Mouse (Mus musculus): ENCODE measurements around the gene Fars2. TPM values are rescaled to one million over a fixed set of nuclear protein-coding genes. Genes with fewer than 3 reads are reported as not detected.

The Fars2 gene
- polyA plus RNA-seq, 1 experiment from 2014 or later: 31.0 TPM

DNA sequence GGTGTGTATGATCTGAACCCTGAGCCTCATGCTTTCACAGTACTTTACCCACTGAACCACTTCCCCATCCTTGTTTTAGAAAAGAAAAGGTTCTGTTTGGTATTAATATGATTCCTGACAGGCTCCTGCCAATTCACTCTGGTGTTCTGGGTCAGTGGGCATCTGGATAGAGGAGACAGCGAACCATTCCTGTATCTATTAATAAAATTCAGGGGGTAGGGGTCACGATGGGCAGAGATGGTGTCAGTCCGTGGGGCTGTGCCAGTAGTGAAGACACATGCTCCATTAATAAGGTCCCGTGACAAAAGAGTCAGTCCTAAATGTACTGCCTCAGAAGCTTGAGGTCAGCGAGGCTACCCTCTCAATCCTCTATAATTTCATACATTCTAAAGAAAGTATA, 4.0 kb upstream of the Fars2 start:
- H3K4me3 ChIP-seq: no peak overlapping the region
- peaks cover 3% of the 10 kb centered on the region; the same call in 1 of the 2 replicates for H3K36me3 ChIP-seq
- WGBS: 93% methylated on average over 5 of the region's 5 CpGs
- H3K9me3 ChIP-seq: no peaks in the 10 kb centered on the region
- H3K27ac ChIP-seq: no peak overlapping the region
- DNase-seq (ENCODE audit: low spot score): no peak
- no peaks in the 10 kb centered on the region for H3K27me3 ChIP-seq (ENCODE audit: insufficient read depth, poor library complexity, severe bottlenecking)
- peaks cover 10% of the 10 kb centered on the region for H3K4me1 ChIP-seq (replicated peaks)

DNA sequence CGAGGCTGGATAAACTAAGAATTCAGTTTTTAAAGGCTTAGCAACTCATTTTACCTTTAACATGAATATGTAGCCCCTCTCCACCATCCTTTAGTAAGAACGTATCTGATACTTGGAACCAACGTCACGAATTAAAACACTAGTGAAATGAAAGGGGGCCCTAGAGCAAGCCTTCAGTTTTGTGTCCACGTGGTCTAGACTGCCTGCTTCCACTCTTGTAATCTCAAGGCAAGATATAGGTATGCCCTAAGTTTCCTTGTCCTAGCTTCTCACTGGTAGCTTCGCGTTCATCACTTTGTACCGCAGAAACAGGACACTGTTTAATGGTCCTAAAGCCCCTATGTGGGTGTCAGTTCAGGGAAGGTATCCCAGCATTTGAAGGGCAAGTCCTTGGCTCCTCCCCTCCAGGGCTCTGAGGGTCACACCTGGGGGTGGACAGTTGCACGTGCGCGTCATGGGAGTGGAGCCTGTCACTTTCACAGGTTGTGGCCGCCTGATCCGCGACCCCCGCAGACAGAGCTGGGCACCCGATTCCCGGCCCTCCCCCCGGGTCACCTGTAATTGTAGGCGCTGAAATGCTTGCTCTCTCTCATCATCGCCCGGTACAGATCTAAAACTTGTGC, 581 bp upstream of the Fars2 start:
- peak overlapping the region; percentile 99 for H3K27ac ChIP-seq
- H3K36me3 ChIP-seq: no peaks in the 10 kb centered on the region
- no peaks in the 10 kb centered on the region for H3K9me3 ChIP-seq
- H3K4me1 ChIP-seq (replicated peaks): peaks cover 20% of the 10 kb centered on the region
- WGBS: 10% methylated on average over 21 of the region's 21 CpGs
- DNase-seq (ENCODE audit: low spot score): peak; percentile 38
- no peaks in the 10 kb centered on the region for H3K27me3 ChIP-seq (ENCODE audit: insufficient read depth, poor library complexity, severe bottlenecking)
- peak overlapping the region; percentile 79 for H3K4me3 ChIP-seq

DNA sequence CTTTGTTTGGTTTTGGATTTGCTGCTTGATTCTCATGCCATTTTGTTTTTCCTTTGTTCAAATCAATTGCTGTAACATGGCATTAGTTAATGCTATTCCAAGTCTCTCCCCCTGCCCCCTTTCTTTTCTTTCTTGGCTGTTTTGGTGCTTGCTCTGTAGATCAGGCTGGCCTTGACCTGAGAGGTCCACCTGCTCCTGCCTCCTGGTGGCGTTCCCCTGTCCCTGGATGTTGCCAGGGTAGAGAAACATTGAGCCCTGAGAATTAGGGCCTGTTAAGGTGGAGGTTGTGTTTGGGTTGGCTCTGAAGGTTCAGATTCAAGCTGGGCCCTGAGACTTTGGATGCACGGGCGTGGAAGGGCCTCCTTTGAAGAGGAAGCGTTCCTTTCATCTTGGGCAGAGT, 2.5 kb downstream of the Fars2 start:
- H3K36me3 ChIP-seq: no peaks in the 10 kb centered on the region
- 77% methylated on average over 4 of the region's 4 CpGs for WGBS
- no peak overlapping the region for H3K27ac ChIP-seq
- no peaks in the 10 kb centered on the region for H3K27me3 ChIP-seq (ENCODE audit: insufficient read depth, poor library complexity, severe bottlenecking)
- H3K4me3 ChIP-seq: no peak overlapping the region
- no peak for DNase-seq (ENCODE audit: low spot score)
- no peaks in the 10 kb centered on the region for H3K9me3 ChIP-seq
- peaks cover 20% of the 10 kb centered on the region for H3K4me1 ChIP-seq (replicated peaks)

DNA sequence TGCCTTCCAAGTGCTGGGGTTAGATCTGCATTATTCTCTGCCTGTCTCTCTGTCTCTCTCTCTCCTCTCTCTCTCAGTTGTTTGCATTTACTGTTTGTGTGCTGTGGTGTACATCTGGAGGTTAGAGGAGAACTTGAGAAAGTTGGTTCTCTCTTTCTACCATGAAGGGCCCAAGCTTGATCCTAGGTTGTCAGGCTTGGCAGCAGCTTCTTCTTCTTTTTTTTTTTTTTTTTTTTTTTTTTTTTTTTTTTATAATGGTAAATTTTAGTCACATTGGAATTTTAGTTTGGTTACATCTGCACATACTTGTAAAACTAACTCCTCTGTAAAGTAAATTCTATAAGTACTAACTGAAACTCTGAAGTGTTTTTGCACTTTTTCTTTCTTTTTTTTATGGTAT, 3.4 kb downstream of the Fars2 start:
- Histone ChIP-seq H3K4me1 (replicated peaks) (peaks cover 20% of the 10 kb centered on the region), H3K9me3 (no peaks in the 10 kb centered on the region), H3K27ac (no peak overlapping the region), H3K27me3 (ENCODE audit: insufficient read depth, poor library complexity, severe bottlenecking) (no peaks in the 10 kb centered on the region), H3K4me3 (no peak overlapping the region), H3K36me3 (no peaks in the 10 kb centered on the region)
- DNase-seq (ENCODE audit: low spot score): no peak

DNA sequence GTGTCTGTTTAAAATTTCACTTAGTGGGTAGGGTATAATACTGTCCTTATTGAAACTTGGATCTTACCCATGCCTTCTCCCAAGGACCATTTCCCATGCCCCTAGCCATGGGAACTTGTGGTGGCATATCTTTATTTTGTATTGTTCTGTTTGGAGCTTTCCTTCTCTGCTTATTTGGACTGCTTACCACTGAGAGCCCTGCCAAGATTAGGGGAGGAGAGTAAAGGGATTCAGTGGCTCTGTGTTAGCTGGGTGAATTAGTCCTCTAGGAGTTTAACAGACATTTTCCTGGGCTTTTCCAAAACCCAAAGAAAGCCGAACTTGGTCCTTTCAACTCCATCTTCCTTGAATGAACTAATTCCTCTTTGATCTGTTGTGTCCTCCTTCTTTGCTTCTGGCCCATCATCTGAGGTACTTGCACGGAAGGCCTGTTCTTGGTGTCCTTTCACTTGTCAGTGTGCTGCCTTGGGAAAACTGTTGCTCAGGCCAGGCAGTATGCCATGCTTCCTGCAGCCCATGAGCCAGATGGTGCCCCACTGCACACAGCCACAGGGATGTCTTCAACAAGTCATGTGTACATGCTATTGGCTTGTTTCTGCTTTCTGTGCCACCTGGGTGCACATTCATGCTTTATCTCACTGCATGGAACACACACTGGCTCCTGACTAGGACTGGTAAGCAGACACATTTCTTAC, 12.3 kb downstream of the Fars2 start:
- Histone ChIP-seq H3K36me3 (no peaks in the 10 kb centered on the region), H3K27ac (no peak overlapping the region), H3K4me3 (no peak overlapping the region), H3K4me1 (replicated peaks) (no peaks in the 10 kb centered on the region), H3K27me3 (ENCODE audit: insufficient read depth, poor library complexity, severe bottlenecking) (no peaks in the 10 kb centered on the region), H3K9me3 (no peaks in the 10 kb centered on the region)
- WGBS: 87% methylated on average over 2 of the region's 2 CpGs
- no peak for DNase-seq (ENCODE audit: low spot score)

DNA sequence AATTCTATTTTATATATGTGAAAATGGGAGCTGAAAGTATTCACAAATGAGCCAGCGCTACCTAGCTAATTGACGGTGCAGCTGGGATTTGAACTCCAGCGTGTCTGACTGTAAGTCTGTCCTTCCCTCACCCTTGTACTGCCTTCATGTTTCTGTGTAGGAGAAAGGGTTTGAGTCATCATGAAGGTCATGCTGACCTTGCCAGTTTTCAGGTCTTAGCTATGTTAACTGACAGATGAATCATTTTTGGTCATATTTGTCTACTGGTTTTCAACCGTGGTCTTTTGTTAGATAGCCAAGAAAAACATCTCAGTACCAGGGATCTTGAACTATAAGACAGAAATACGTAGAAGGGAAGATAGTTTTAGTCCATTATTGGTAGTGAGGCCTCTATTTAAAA, 14.2 kb downstream of the Fars2 start:
- H3K4me1 ChIP-seq (replicated peaks): no peaks in the 10 kb centered on the region
- WGBS: 94% methylated on average over 5 of the region's 5 CpGs
- H3K9me3 ChIP-seq: no peaks in the 10 kb centered on the region
- H3K27ac ChIP-seq: no peak overlapping the region
- no peaks in the 10 kb centered on the region for H3K36me3 ChIP-seq
- no peaks in the 10 kb centered on the region for H3K27me3 ChIP-seq (ENCODE audit: insufficient read depth, poor library complexity, severe bottlenecking)
- H3K4me3 ChIP-seq: no peak overlapping the region
- no peak for DNase-seq (ENCODE audit: low spot score)

DNA sequence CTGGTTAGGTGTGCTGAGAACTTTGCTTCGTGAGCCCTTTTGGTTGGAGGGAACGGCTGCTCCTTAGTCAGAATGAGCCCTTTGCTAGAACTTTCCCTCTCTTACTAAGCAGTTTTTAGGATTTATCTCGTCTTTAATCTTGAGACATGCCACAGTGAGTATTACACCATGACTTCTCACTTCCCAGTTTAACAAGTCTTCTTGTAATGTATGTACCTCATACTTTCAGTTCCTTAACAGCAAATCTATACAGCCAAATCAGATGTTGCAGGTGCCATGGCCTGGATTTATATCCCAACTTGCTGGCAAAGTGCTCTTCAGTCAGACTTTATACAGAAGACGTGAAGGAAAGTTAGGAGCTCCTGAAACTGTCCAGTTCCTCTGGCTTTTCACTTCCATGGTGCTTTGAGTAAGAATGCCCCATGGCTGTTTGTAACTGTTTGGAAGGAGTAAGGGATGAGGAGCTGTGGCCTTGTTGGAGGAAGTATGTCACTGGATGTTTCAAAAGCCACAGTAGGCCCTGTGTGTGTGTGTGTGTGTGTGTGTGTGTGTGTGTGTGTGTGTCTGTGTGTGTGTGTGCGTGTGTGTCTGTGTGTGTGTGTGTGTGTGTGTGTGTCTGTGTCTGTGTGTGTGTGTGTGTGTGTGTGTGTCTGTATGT, 14.9 kb downstream of the Fars2 start:
- DNase-seq (ENCODE audit: low spot score): no peak
- Histone ChIP-seq H3K4me1 (replicated peaks) (no peaks in the 10 kb centered on the region), H3K27me3 (ENCODE audit: insufficient read depth, poor library complexity, severe bottlenecking) (no peaks in the 10 kb centered on the region), H3K9me3 (no peaks in the 10 kb centered on the region), H3K27ac (no peak overlapping the region), H3K4me3 (no peak overlapping the region), H3K36me3 (no peaks in the 10 kb centered on the region)
- WGBS: 88% methylated on average over 4 of the region's 5 CpGs

DNA sequence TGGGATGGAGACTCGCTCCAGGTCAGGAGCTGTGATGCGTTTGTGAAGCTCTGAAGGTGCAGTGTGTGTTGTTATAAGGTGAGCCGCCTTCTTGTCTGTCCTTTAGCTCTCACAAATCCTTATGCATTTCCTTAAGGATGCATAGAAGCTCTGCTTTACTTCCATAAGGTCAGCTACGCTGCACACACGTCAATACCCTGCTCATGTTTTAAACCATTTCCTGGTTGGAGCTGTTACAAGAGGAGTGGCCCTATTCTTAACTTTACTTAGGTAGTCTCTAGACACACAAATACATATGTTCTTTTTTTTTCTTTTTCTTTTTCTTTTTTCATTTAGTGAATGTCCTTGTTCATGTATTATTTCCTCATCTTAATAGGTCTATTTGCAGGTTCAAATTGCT, 22.5 kb downstream of the Fars2 start:
- 83% methylated on average over 5 of the region's 5 CpGs for WGBS
- H3K27ac ChIP-seq: no peak overlapping the region
- H3K36me3 ChIP-seq: no peaks in the 10 kb centered on the region

DNA sequence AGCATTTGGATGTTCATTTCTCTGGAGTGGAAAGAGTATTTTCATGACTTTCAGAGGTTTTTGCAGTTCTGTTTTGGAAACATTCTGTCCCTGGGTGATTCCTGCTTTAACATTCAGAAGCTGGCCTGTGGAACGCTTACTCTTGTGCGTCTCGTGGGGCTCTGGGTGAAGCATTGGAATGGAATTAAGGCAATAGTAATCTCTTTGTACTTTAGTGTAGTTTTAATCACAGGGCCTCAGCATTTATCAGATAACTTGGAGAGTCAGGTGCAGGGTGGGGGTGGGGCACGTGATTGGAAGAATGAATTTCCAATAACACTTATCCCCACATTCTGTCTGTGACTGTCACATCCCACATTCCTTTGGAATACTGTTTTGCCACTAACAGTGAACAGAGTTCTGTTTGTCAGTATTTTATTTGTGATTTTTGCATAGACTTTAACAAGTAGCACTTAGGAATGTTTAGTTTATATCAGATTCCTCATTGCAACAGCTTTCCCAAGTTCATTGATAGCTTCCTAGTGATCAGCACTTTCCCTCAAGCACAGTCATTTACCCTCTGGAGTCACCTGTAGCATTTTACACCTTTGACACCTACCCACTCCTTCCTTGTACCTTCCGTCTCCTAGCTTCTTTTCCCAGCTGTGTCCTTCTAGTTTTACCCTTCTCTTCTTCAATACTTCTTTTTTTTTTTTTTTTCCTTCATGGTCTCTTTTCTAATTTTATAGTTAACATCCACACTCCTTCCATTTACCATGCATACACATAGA, 23.2 kb downstream of the Fars2 start:
- Histone ChIP-seq H3K9me3 (no peaks in the 10 kb centered on the region), H3K27ac (no peak overlapping the region), H3K4me3 (no peak overlapping the region), H3K4me1 (replicated peaks) (0 out of 2 replicates have a peak, but pooled peaks cover 5% of the 10 kb centered on the region), H3K36me3 (no peaks in the 10 kb centered on the region), H3K27me3 (ENCODE audit: insufficient read depth, poor library complexity, severe bottlenecking) (no peaks in the 10 kb centered on the region)
- no peak for DNase-seq (ENCODE audit: low spot score)
- 86% methylated on average over 5 of the region's 5 CpGs for WGBS

More for the DNA sequence above, 22.5 kb downstream of the Fars2 start:
- no peak overlapping the region for H3K4me3 ChIP-seq
- H3K4me1 ChIP-seq (replicated peaks): no peaks in the 10 kb centered on the region
- DNase-seq (ENCODE audit: low spot score): no peak
- H3K27me3 ChIP-seq (ENCODE audit: insufficient read depth, poor library complexity, severe bottlenecking): no peaks in the 10 kb centered on the region
- no peaks in the 10 kb centered on the region for H3K9me3 ChIP-seq

DNA sequence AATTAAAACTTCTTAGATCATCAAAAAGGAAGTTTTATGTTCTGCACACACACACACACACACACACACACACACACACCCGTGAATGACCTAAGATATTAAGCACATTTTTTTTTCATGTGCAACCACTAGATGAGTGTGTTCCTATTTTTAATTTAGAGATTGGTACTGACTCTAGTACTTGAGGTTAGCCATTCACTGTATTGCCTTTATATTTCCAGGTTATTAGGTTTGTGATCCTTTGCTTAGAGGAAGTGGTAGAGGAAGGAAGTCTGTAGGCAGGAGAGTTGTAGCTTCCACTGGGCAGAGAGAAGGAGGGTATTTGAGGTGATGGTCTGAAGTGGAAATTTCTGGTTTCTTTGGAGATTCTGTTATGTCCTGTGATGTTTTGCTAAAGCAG, 28.4 kb downstream of the Fars2 start:
- no peaks in the 10 kb centered on the region for H3K9me3 ChIP-seq
- H3K4me3 ChIP-seq: no peak overlapping the region
- WGBS: 84% methylated on average over 1 of the region's 1 CpGs
- peaks cover 23% of the 10 kb centered on the region for H3K4me1 ChIP-seq (replicated peaks)
- H3K36me3 ChIP-seq: no peaks in the 10 kb centered on the region
- DNase-seq (ENCODE audit: low spot score): no peak
- no peaks in the 10 kb centered on the region for H3K27me3 ChIP-seq (ENCODE audit: insufficient read depth, poor library complexity, severe bottlenecking)
- H3K27ac ChIP-seq: no peak overlapping the region

DNA sequence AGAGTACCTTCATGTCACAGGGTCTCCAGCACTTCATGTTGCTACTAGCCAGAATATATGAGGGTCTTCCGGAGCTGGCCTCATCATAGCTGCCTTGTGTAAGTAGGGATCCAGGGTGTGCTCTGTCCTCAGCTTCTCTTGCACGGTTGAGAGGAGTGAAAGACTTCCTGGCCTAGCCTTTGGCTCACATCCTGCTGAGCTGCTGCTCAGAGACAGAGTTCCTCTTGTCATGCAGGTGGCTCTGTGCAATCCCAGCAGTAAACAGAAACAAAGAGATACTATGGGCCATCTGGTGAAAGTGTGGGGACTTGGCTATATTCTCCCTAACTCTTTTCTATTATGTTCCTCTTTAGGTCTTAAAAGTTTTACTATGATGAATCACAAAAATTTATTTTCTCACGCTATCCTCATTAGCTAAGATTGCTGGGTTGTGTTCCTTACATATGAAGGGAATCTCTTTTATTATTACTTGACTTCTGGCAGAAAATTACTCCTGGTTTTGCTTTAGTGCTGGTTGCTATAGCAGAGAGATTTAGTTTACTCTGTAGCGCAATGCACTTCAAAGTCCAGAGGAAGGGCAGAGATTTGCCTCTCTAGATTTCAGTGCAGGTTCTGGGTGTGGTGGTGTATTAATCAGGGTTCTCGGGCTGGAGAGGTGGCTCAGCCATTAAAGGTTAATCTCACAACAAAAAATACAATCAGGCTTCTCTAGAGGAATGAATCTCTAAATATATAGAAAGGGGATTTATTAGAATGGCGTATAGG, 32.1 kb downstream of the Fars2 start:
- Histone ChIP-seq H3K27ac (no peak overlapping the region), H3K4me3 (no peak overlapping the region), H3K9me3 (no peaks in the 10 kb centered on the region), H3K36me3 (no peaks in the 10 kb centered on the region), H3K27me3 (ENCODE audit: insufficient read depth, poor library complexity, severe bottlenecking) (no peaks in the 10 kb centered on the region), H3K4me1 (replicated peaks) (peaks cover 23% of the 10 kb centered on the region)
- 54% methylated on average over 6 of the region's 6 CpGs for WGBS
- no peak for DNase-seq (ENCODE audit: low spot score)

DNA sequence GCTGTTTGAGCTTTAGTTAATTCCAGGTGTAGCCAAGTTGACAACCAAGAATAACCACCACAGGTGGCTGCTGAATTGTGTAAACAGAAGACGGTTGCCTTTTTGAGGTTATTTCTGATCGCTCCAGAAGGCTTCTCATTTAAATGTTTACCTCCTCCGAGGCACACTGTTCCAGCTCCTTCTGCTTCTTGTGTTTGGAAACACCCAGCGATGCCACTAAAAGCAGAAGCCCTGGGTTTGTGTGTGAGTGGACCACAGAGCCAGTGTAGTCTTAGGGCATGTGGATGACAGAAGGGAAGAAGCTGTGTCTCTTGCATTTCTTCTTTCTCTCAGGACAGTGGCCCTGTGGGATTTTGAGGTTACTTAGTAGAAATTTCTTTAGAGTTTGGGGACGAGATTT, 33.1 kb downstream of the Fars2 start:
- H3K9me3 ChIP-seq: no peaks in the 10 kb centered on the region
- WGBS: 57% methylated on average over 5 of the region's 5 CpGs
- peaks cover 19% of the 10 kb centered on the region for H3K4me1 ChIP-seq (replicated peaks)
- no peaks in the 10 kb centered on the region for H3K36me3 ChIP-seq
- H3K27ac ChIP-seq: no peak overlapping the region
- H3K4me3 ChIP-seq: no peak overlapping the region
- DNase-seq (ENCODE audit: low spot score): no peak
- no peaks in the 10 kb centered on the region for H3K27me3 ChIP-seq (ENCODE audit: insufficient read depth, poor library complexity, severe bottlenecking)

All from hindbrain, embryonic 10.5 days (tissue).